In the genomic region with DNA sequence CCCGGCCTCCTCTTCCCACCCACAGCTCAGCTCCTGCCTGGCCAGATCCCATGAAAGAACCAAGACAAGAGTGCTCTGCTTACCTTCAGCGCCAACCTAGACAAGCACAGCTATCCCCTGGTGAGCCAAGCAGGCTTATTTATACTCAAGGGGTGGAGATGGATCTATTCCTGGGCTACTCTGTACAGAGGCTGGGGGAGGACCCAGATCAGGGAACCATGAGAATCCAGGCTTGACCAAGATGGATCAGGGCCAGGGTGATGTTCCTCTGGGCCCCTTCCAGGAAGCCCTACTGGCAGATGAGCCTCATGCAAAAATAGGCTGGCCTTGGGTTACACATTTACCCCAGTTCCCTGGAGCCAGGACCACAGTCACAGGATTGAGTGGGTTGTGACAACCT, we compare ENCODE assay signal across 9 mouse cellular contexts. TPM values are rescaled to one million over a fixed set of nuclear protein-coding genes. Genes with fewer than 3 reads are reported as not detected.
DNase-seq lines count a peak whose midpoint lies in the region; ATAC-seq and TF ChIP-seq lines count a peak whose summit lies in the region.
"Had no signal": no experiment of that assay in that cellular context is flagged by ENCODE, and none has a peak within 500 bp of the region (broad histone marks: within the 10 kb centered on the region; RNA-seq: fewer than 3 reads in every experiment).

Agt (minus strand) TSS at position 114 of the 400 bp plus-strand sequence.

- ATAC-seq in frontal cortex, adult (ENCODE audit: low TSS enrichment) = peak; percentile 79
- ATAC-seq in Patski = peak; percentile 70
- ATAC-seq in kidney, postnatal 0 days (replicated peaks; ENCODE audit: low FRiP score, low read depth) = no peak
- peak; percentile 80 for ATAC-seq in liver, embryonic 16.5 days (ENCODE audit: low read depth)

- no peaks in the 10 kb centered on the region for H3K36me3 ChIP-seq in kidney, postnatal 0 days (ENCODE audit: insufficient read depth, low read length)
- no peaks in the 10 kb centered on the region for H3K36me3 ChIP-seq in liver, embryonic 16.5 days (ENCODE audit: control insufficient read depth, insufficient read depth)

- WGBS in kidney, postnatal 0 days = 83% methylated on average over 2 of the region's 2 CpGs
- 51% methylated on average over 2 of the region's 2 CpGs for WGBS in liver, embryonic 16.5 days (ENCODE audit: insufficient replicate concordance)

- POLR2A ChIA-PET in Patski (lab: Charles Lee) = interaction anchor here (0.7 kb wide), 1 partner anchor 14 kb away, joined by 3 read pairs; no protein-coding TSS in a partner anchor

- peak within 1 kb of the TSS; percentile 65 for H3K4me3 ChIP-seq in gastrocnemius, adult 2 months
- H3K4me3 ChIP-seq in kidney, postnatal 0 days (replicated peaks; ENCODE audit: low read depth, low read length) = no peak within 1 kb of the TSS
- H3K4me3 ChIP-seq in liver, embryonic 16.5 days (ENCODE audit: low read depth, low read length) = peak within 1 kb of the TSS; percentile 45

- CTCF ChIA-PET in Patski (lab: Charles Lee) = no interaction called here

- H3K9me3 ChIP-seq in kidney, postnatal 0 days (replicated peaks; ENCODE audit: low read length) = no peaks in the 10 kb centered on the region
- no peaks in the 10 kb centered on the region for H3K9me3 ChIP-seq in liver, embryonic 16.5 days (replicated peaks; ENCODE audit: control insufficient read depth, low read length)

- H3K9ac ChIP-seq in kidney, postnatal 0 days (ENCODE audit: low read depth, low read length) = no peak within 1 kb of the TSS
- peak within 1 kb of the TSS; percentile 43; the same call in 1 of the 2 replicates for H3K9ac ChIP-seq in liver, embryonic 16.5 days (ENCODE audit: low read depth, low read length)

- no peak for DNase-seq in frontal cortex, postnatal 10 days (ENCODE audit: low spot score in 2 of 2)
- DNase-seq in Patski (ENCODE audit: low read depth, low spot score) = peak; percentile 80
- peak; percentile 92 for DNase-seq in gastrocnemius, adult 2 months
- peak; percentile 7 for DNase-seq in kidney, postnatal 0 days (ENCODE audit: low spot score)
- no peak for DNase-seq in urinary bladder, postnatal 25 days (ENCODE audit: low spot score)
- no peak for DNase-seq in thymus, postnatal 4 days

- intact Hi-C loops in gastrocnemius, adult 2 months (cut with DNase I) = loop anchor here (5.0 kb wide), 1 partner anchor 37 kb away; no protein-coding TSS in a partner anchor

- H3K4me1 ChIP-seq in kidney, postnatal 0 days (replicated peaks; ENCODE audit: insufficient read depth, low read length) = no peaks in the 10 kb centered on the region; the same call in 1 of the 2 replicates
- H3K4me1 ChIP-seq in liver, embryonic 16.5 days (ENCODE audit: control insufficient read depth, low read depth, low read length) = peaks cover 6% of the 10 kb centered on the region

- no peaks in the 10 kb centered on the region for H3K27me3 ChIP-seq in Patski
- no peaks in the 10 kb centered on the region for H3K27me3 ChIP-seq in kidney, postnatal 0 days (ENCODE audit: insufficient read depth, low read length)
- no peaks in the 10 kb centered on the region for H3K27me3 ChIP-seq in liver, embryonic 16.5 days (ENCODE audit: control insufficient read depth, insufficient read depth, low read depth, low read length)

- in situ Hi-C loops in Patski (cut with MboI; ENCODE audit: low pct_unique_long_range_greater_than_20kb) = no loop called here

- peak within 1 kb of the TSS; percentile 91 for H3K27ac ChIP-seq in gastrocnemius, adult 2 months
- H3K27ac ChIP-seq in kidney, postnatal 0 days = no peak within 1 kb of the TSS
- peak within 1 kb of the TSS; percentile 82 for H3K27ac ChIP-seq in liver, embryonic 16.5 days (ENCODE audit: low read length)

- TF ChIP-seq CTCF in Patski (IDR thresholded peaks at IDR 0.05) = no peak
- TF ChIP-seq CTCF in gastrocnemius, adult 2 months (IDR thresholded peaks at IDR 0.05) = no peak
- no peak for TF ChIP-seq CTCF in kidney, postnatal 0 days (IDR thresholded peaks at IDR 0.05; ENCODE audit: low read depth)

- no peak within 1 kb of the TSS for H3K4me2 ChIP-seq in kidney, postnatal 0 days (ENCODE audit: low read length)
- peak within 1 kb of the TSS; percentile 37 for H3K4me2 ChIP-seq in liver, embryonic 16.5 days (ENCODE audit: low read depth, low read length)

RNA-seq across cellular contexts. Expression of gene Agt, which starts in this region (rescaled TPM):
- 121 TPM for polyA plus RNA-seq in Patski (2021)
- total RNA-seq in gastrocnemius, adult 2 months (2021) = 10 to 100 TPM; 12.0 to 18.0 TPM
- 15.8 and 22.8 TPM in 2 replicates for polyA plus RNA-seq in kidney, postnatal 0 days (2015; fragmentation: Nextera tagmentation; extraction: Ambion mirVana)
- 258 and 290 TPM in 2 replicates for polyA plus RNA-seq in liver, embryonic 16.5 days (2015; fragmentation: Nextera tagmentation; extraction: Ambion mirVana)
- polyA plus RNA-seq: embryonic facial prominence, embryonic 11.5 days had no signal

Comparison
In these comparisons a context has a peak if more than half of its experiments do, and no peak if none do; other contexts are left out.
1. DNase-seq: peak in Patski (single experiment), gastrocnemius, adult 2 months (single experiment) and kidney, postnatal 0 days (single experiment); none in frontal cortex, postnatal 10 days (0 of 2), urinary bladder, postnatal 25 days (single experiment) and thymus, postnatal 4 days (single experiment).